Mouse (Mus musculus): ENCODE data around the gene Il25. TPM values are rescaled to one million over a fixed set of nuclear protein-coding genes. Genes with fewer than 3 reads are reported as not detected.
A peak's percentile ranks its signal among the peaks of the same experiment; 100 is the strongest.

The Il25 gene
- polyA plus RNA-seq, 1 experiment from 2014 or later, result 0.14 TPM

- WGBS, result 51% methylated on average over 8 of the region's 8 CpGs
- H3K27ac ChIP-seq, result peak within 1 kb of the TSS; percentile 54
- DNase-seq (ENCODE audit: low spot score), result no peak
- 0 out of 2 replicates have a peak, but pooled peaks cover 4% of the 10 kb centered on the region for H3K27me3 ChIP-seq (ENCODE audit: low read depth, poor library complexity, severe bottlenecking)
- H3K9me3 ChIP-seq (replicated peaks), result no peaks in the 10 kb centered on the region
- peaks cover 31% of the 10 kb centered on the region for H3K4me1 ChIP-seq
- no peak within 1 kb of the TSS for H3K4me3 ChIP-seq
- H3K36me3 ChIP-seq, result no peaks in the 10 kb centered on the region
Observed at GRCm38 (mm10) chr14:54935904-54936830, 3.7 kb downstream of the Il25 start, which contains the start of gene Cmtm5. Gene Cmtm5, plus strand, starts transcription at chr14:54936261.

DNA sequence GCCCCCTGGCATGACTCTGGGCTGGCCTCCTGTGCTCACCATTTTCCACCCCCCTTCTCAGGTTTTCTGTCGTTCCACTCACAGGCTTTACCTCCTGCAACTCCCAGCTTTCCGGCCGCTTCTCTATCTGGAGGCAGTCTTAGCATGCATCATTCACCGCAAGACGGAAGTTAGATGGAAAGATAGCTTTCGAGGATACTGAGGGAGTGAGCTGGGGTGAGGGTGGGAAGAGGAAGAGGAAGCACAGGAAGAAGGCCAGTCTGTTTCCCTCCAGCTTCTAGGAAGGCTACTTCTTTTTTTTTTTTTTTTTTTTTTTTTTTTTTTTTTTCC lies 4.3 kb downstream of the Il25 start:
- no peaks in the 10 kb centered on the region for H3K9me3 ChIP-seq (replicated peaks)
- DNase-seq (ENCODE audit: low spot score), result no peak
- peaks cover 31% of the 10 kb centered on the region for H3K4me1 ChIP-seq
- H3K27me3 ChIP-seq (ENCODE audit: low read depth, poor library complexity, severe bottlenecking), result 0 out of 2 replicates have a peak, but pooled peaks cover 4% of the 10 kb centered on the region
- peak overlapping the region; percentile 54 for H3K27ac ChIP-seq
- H3K4me3 ChIP-seq, result no peak overlapping the region
- H3K36me3 ChIP-seq, result no peaks in the 10 kb centered on the region
- WGBS, result 70% methylated on average over 6 of the region's 6 CpGs

GRCm38 (mm10) chr14:54937361-54938182 lies 5.1 kb downstream of the Il25 start:
- Histone ChIP-seq H3K4me3 (no peak overlapping the region), H3K27me3 (ENCODE audit: low read depth, poor library complexity, severe bottlenecking) (0 out of 2 replicates have a peak, but pooled peaks cover 4% of the 10 kb centered on the region), H3K27ac (no peak overlapping the region), H3K9me3 (replicated peaks) (no peaks in the 10 kb centered on the region), H3K4me1 (peaks cover 30% of the 10 kb centered on the region), H3K36me3 (no peaks in the 10 kb centered on the region)
- 91% methylated on average over 16 of the region's 16 CpGs for WGBS
- DNase-seq (ENCODE audit: low spot score), result no peak

DNA sequence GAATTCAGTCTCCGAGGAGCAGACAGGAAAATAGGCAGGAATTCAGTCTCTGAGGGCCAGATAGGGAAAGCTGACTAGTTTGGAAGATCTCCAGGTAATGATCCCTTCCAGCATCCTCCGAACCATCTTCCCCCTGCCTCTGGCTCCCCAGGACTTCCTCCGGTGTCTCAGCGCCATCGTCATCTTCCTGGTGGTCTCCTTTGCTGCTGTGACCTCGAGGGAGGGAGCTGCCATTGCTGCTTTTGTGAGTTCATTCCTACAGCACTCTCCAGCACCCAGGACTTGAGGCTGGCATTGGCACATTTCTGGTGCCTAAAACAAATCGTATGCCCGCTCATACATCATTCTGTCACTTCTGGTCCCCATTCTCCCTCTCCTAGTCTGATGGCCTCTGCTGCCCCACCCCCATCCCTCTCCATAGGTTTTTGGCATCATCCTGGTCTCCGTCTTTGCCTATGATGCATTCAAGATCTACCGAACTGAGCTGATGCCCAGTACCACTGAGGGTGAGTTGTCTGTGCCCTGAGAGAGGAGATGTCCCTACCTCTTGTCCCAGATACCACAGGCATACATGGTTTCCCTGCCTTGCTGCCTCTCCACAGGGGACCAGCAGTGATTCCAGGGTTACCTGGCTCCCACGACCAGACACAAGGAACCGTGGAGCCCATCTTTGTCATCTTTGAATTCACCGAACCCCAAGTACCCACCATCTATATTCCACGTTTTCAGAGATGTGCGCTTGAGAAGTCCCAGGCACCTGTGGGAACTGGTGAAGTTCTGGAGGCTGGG lies 6.1 kb downstream of the Il25 start:
- no peak overlapping the region for H3K27ac ChIP-seq

GRCm38 (mm10) chr14:54939434-54940175 lies 7.1 kb downstream of the Il25 start:
- Histone ChIP-seq H3K27ac (no peak overlapping the region; the same call in 1 of the 2 replicates), H3K4me3 (no peak overlapping the region)
- DNase-seq (ENCODE audit: low spot score), result peak; percentile 78

More for the DNA sequence above, 6.1 kb downstream of the Il25 start:
- no peaks in the 10 kb centered on the region for H3K9me3 ChIP-seq (replicated peaks)
- H3K4me1 ChIP-seq, result peaks cover 20% of the 10 kb centered on the region
- no peak for DNase-seq (ENCODE audit: low spot score)
- no peaks in the 10 kb centered on the region for H3K36me3 ChIP-seq
- WGBS, result 81% methylated on average over 15 of the region's 15 CpGs
- H3K4me3 ChIP-seq, result no peak overlapping the region
- 0 out of 2 replicates have a peak, but pooled peaks cover 4% of the 10 kb centered on the region for H3K27me3 ChIP-seq (ENCODE audit: low read depth, poor library complexity, severe bottlenecking)

GRCm38 (mm10) chr14:54940176-54940530 lies 7.7 kb downstream of the Il25 start:
- Histone ChIP-seq H3K36me3 (no peaks in the 10 kb centered on the region), H3K27ac (no peak overlapping the region), H3K4me1 (peaks cover 16% of the 10 kb centered on the region), H3K4me3 (no peak overlapping the region), H3K9me3 (replicated peaks) (no peaks in the 10 kb centered on the region), H3K27me3 (ENCODE audit: low read depth, poor library complexity, severe bottlenecking) (0 out of 2 replicates have a peak, but pooled peaks cover 4% of the 10 kb centered on the region)
- 87% methylated on average over 3 of the region's 3 CpGs for WGBS
- no peak for DNase-seq (ENCODE audit: low spot score)

More at GRCm38 (mm10) chr14:54939434-54940175, 7.1 kb downstream of the Il25 start:
- Histone ChIP-seq H3K9me3 (replicated peaks) (no peaks in the 10 kb centered on the region), H3K27me3 (ENCODE audit: low read depth, poor library complexity, severe bottlenecking) (0 out of 2 replicates have a peak, but pooled peaks cover 4% of the 10 kb centered on the region), H3K4me1 (peaks cover 16% of the 10 kb centered on the region), H3K36me3 (no peaks in the 10 kb centered on the region)
- 49% methylated on average over 12 of the region's 12 CpGs for WGBS

- Histone ChIP-seq H3K36me3 (no peaks in the 10 kb centered on the region), H3K27ac (no peak overlapping the region), H3K4me3 (no peak overlapping the region), H3K9me3 (replicated peaks) (no peaks in the 10 kb centered on the region), H3K4me1 (peaks cover 10% of the 10 kb centered on the region), H3K27me3 (ENCODE audit: low read depth, poor library complexity, severe bottlenecking) (no peaks in the 10 kb centered on the region)
- DNase-seq (ENCODE audit: low spot score), result no peak
- WGBS, result 70% methylated on average over 13 of the region's 13 CpGs
Observed at GRCm38 (mm10) chr14:54941024-54941978, 8.8 kb downstream of the Il25 start.

GRCm38 (mm10) chr14:54942479-54942878 lies 10.0 kb downstream of the Il25 start:
- no peaks in the 10 kb centered on the region for H3K9me3 ChIP-seq (replicated peaks)
- peaks cover 5% of the 10 kb centered on the region; the same call in 1 of the 2 replicates for H3K4me1 ChIP-seq
- WGBS, result 89% methylated on average over 8 of the region's 8 CpGs
- H3K27me3 ChIP-seq (ENCODE audit: low read depth, poor library complexity, severe bottlenecking), result no peaks in the 10 kb centered on the region
- H3K27ac ChIP-seq, result no peak overlapping the region
- no peak for DNase-seq (ENCODE audit: low spot score)
- no peaks in the 10 kb centered on the region for H3K36me3 ChIP-seq
- no peak overlapping the region for H3K4me3 ChIP-seq

GRCm38 (mm10) chr14:54943971-54944370 lies 11.5 kb downstream of the Il25 start:
- no peak for DNase-seq (ENCODE audit: low spot score)
- Histone ChIP-seq H3K4me3 (no peak overlapping the region), H3K27me3 (ENCODE audit: low read depth, poor library complexity, severe bottlenecking) (no peaks in the 10 kb centered on the region), H3K9me3 (replicated peaks) (no peaks in the 10 kb centered on the region), H3K27ac (no peak overlapping the region), H3K4me1 (peaks cover 5% of the 10 kb centered on the region; the same call in 1 of the 2 replicates), H3K36me3 (no peaks in the 10 kb centered on the region)
- WGBS, result 91% methylated on average over 7 of the region's 7 CpGs

DNA sequence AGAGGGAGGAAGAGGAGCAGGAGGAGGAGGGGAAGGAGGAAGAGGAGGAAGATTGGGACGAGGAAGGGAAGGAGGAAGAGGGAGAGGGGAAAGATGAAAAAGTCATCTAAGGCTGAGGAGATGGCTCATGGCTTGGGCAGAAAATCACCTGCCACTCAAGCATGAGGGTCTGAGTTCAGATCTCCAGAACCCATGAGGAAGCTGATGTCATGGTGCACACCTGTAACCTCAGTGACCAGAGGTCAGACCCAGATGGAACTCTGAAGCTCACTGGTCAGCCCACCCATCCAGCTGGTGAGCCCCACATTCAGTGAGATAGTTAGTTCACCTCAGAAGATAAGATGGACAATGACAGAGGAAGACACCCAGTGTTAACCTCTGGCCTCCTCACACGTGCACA lies 12.4 kb downstream of the Il25 start:
- Histone ChIP-seq H3K4me1 (no peaks in the 10 kb centered on the region), H3K9me3 (replicated peaks) (no peaks in the 10 kb centered on the region), H3K36me3 (no peaks in the 10 kb centered on the region), H3K4me3 (no peak overlapping the region), H3K27me3 (ENCODE audit: low read depth, poor library complexity, severe bottlenecking) (peaks cover 7% of the 10 kb centered on the region; the same call in 1 of the 2 replicates), H3K27ac (no peak overlapping the region)
- WGBS, result 70% methylated on average over 2 of the region's 2 CpGs
- DNase-seq (ENCODE audit: low spot score), result no peak

Measured in limb, embryonic 10.5 days (tissue).